Mouse (Mus musculus): ENCODE measurements around the gene March10.

- TF ChIP-seq CTCF (IDR thresholded peaks at IDR 0.05; ENCODE audit: low read depth, low read length), result no peak
- TF ChIP-seq GATA1 (IDR thresholded peaks at IDR 0.05; ENCODE audit: borderline replicate concordance, low read length), result no peak
- no peak for TF ChIP-seq TAL1 (conservative IDR thresholded peaks at IDR 0.05; ENCODE audit: low read depth, low read length)
- TF ChIP-seq POLR2AphosphoS5 (IDR thresholded peaks at IDR 0.05; ENCODE audit: insufficient replicate concordance, low read depth, low read length), result no peak
Observed at GRCm38 (mm10) chr11:105444929-105445328, 11.6 kb downstream of the March10 start.
